Mouse (Mus musculus) adipocyte (in vitro differentiated cells): ENCODE data around the gene Trarg1.

ENCODE experiments used
- DNase-seq: peaks from one replicate; pipeline ENCODE4 v3.0.0-alpha.2; 2016; ENCODE audit warnings: low spot score

The Trarg1 gene

GRCm38 (mm10) chr11:76679508-76679907 is at the start of gene Trarg1:
Gene Trarg1, plus strand, starts transcription at chr11:76679808.
- DNase-seq, result peak; percentile 29

- DNase-seq, result no peak
These were observed 49.6 kb upstream of the Trarg1 start for GRCm38 (mm10) chr11:76630023-76630422.

DNA sequence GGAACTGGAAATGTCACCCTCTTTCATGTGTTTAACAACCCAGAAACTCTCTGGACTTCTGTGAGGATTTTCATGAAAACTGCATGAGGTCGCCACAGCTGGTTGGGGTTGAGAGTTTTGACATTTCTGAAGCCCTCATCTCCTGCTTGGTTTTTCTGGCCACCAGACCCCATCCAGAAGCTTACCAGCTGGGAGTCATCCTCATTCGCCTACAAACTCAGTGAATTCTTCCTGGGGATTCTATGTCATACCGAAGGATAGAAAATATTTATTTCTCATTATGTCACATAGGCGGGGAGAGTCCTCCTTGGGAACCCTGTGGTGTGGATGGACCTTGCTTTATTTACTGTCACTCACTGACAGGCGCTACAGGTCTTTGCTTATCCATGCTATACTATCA is 49.1 kb upstream of the Trarg1 start:
- no peak for DNase-seq

- DNase-seq, result no peak
These were observed 40.2 kb upstream of the Trarg1 start for GRCm38 (mm10) chr11:76639269-76639985.

GRCm38 (mm10) chr11:76640231-76640630 is 39.4 kb upstream of the Trarg1 start:
- DNase-seq, result no peak

DNA sequence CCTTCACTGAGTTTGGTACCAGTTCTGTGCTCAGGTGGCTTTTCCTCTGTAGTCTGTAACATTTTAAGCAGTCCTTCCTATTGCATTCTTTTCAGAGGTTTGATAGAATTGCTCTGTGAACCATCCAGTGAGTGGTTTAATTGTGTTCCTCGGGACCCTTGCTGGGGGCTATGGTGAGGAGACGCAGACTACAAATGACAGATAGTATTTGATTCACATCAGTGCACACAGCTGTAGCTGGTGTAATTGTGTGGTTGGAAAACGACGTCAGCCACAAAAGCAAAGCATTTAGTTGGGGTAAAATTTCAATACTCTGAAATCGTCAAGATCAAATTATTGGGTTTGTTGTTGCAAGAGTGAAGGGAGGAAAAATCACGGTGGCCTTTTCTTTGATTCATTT is 35.4 kb upstream of the Trarg1 start:
- DNase-seq, result no peak

DNA sequence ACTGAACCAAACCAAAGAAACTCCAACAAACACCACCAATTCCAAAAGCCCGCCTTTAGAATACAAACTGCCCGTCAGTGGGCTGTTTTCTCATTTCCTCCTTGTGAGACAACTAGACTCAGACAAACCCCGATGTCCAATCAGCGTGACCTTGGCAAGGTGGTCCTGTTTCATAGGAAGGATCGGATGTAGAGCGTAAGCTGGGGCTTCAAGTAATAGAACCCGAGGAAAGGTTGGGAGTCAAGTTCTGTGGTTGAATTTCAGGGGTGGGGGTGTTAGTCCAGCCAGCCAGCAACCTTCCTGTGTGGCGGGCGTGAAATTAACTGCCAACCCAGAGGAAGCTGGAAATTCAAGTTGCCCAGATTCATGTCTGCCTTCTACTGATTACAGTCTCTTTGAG is 34.6 kb upstream of the Trarg1 start:
- DNase-seq, result no peak

GRCm38 (mm10) chr11:76645955-76646354 is 33.7 kb upstream of the Trarg1 start:
- DNase-seq, result peak; percentile 88

- DNase-seq, result no peak
These were observed 32.5 kb upstream of the Trarg1 start for GRCm38 (mm10) chr11:76647062-76647461.

DNA sequence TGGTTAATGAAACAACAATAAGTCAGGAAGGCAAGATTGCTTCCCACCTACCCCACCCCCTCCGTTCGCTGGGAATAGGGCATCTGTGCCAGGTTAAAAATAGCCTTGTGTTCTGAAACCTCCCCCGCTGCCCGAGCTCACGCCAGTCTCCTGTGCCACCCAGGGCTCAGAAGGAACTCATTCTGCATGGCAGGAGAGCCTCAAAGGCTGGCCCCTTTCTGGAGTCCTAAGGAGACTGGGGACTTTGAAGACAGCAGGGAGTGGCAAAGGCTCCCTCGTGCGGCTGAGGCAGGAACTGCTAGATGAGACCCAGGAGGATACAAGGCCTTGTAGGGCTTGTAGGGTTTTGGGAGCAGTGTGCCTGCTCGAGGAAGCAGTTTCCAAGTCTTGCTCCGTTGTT is 32.1 kb upstream of the Trarg1 start:
- DNase-seq, result peak; percentile 83

DNA sequence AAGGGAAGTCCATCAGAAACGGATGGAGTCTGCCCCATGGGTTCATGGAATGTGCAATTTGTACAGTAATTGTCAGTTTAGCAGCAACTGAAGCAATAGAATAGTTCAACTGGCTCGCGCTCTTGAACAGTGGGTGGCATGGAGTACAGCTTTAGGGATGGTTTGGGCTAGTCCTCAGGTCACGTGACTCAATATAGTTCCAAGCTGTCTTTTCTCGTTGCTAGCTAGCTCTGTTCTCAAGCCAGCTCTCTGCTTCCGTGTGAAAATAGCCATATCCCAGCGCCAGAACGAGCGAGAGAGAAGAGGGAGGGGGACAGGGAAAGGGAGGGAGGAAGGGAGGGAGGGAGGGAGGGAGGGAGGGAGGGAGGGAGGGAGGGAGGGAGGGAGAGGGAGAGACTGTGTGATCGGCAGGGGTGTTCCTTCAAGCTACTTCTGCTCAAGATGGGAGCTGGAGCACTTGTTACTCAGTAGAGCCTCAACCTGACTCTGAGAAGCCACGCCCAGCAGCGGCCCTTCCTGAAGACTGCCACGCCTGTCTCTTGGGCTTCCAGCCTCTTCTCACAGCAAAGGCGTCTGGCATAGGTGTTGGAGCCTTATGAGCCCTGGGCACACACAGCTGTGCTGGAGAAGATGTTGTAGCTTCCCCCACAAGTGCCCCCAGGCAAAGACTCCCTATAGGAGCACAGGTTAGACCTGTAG is 28.6 kb upstream of the Trarg1 start:
- no peak for DNase-seq

- peak; percentile 16 for DNase-seq
These were observed 26.7 kb upstream of the Trarg1 start for GRCm38 (mm10) chr11:76652838-76653334.

DNA sequence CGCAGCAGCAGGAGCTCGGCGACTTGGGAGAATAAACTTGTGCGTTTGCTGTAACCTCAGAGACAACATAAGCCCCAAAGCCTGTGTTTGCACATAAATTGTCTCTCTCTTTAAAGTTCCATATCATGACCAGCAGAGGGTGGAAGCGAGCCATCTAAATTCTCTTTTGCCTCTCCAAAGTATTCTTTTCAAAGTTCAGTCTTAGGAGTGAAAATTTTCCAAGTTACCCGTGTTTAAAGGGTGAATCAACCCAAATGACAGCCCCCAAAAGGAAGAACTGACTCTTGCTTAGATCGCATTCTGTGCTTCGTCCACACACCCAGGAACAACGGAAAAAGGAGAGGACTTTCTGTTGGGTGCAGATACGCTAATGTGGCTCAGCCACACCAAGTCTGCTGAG is 24.5 kb upstream of the Trarg1 start:
- peak; percentile 78 for DNase-seq

DNA sequence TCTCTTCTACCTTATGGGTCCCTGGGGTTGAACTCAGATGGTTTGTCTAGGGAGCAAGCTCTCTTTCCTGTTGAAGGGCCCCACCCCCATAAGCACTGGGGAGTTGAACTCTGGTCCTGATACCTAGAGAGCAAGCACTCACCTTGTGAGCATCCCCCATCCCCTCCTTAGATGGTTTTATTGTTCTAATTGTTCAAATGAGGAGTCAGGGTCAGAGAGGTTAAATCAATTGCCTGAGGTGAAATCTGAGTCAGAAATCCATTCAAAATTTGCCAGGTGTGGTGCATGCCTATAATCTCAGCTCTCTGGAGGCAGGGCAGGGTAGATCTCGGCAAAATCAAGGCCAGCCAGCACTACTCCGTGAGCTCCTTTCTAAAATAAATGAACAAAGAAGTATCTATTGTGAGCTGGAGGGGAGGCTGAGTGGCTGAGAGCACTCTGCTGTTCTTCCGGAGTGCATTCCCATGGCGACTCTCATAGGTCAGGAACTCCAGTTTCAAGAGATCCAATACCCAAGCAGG is 22.1 kb upstream of the Trarg1 start:
- no peak for DNase-seq

DNA sequence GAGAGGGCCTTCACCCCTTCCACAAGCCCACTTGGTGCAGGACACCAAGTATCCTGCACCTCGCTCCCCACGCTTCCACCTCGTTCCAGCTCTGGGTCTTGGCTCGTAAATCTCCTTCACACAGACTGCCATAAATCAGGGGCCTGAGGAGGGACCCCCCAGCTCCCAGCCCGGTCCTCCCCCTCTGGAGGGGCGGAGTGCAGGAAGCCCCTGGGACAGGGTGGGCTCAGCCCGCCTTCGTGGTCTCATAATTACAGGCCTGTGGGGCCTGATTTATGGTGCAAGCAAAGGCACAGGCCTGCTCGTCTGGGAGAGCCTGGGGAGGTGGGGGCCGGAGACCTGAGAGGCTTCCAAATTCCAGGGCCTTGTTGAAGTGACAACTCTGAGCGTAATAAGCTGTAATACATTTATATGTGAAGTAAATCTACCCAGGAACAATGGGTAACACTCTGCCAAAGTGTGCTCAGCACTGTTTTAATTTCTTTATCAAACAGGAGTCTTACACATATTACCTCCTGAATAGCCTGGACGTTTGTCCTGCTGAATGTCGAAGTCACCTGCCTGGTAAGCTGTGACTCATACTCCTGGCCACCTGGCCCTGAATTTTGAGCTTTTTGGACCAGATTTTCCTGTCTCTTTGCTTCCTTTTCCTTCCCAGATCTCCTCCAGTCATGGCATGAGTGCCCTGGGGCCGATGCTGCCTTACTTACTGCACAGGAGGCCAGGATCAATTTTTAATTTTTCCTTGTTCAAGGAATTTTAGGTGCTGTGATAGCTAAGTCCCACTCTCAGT is 20.3 kb upstream of the Trarg1 start:
- DNase-seq, result no peak

DNA sequence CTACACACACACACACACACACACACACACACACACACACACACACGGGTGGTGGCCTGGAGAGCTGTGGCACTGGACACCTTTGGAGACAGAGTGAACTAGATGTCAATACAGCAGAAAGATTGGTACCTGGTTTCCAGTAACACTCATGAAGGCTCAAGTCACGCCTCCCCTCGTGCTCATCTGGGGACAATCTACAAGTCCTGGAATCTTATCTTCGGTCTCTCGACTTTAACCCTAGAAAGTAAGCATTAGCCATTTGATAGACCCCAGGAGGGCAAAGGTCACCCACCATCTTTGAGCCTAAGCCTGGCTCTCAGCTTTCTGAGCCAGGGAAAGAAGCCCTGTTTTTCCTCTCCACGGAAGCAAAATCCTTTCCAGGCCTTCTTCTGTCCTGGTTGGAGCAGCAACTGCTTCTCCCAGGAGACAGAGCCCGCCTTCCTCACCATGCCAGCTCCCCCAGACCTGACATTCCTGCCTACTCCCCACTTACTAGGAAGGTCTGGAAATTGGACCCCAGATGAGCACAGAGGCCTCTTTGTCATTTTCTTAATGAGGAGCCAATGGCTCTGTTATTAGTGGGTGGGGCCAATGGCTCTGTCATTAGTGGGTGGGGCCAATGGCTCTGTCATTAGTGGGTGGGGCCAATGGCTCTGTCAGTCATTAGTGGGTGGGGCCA is 17.7 kb upstream of the Trarg1 start:
- no peak for DNase-seq

DNA sequence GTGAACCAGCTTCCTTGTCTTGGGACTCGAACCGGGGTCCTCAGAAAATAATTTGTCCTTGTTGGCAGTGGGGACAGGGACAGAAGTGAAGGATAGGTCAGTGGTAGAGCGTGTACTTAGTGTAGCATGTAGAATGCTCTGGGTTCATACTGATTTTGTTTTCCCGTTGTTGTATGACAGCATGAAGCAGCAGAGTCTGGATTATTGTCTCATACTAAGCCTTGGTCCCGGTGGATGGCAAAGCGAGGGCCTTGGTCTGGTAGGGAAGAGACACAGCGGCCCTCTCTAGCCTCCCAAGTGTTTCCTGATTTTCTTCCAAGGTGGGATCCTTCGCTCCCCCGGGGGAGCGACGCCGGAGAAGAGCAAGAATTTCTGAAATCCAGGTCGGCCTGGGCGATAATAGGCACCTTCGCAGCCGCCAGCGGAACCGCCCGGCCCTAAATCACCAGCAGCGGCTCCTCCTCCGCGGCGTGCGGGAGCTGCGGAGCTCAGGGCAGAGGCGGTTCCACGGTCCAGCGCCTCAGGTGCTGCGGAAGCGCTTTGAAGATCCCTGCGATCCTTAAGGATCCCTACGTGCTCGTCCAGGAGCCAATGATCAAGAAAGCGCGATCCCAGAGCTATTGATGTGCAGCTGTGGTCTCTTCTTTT is 13.5 kb upstream of the Trarg1 start:
- no peak for DNase-seq

DNA sequence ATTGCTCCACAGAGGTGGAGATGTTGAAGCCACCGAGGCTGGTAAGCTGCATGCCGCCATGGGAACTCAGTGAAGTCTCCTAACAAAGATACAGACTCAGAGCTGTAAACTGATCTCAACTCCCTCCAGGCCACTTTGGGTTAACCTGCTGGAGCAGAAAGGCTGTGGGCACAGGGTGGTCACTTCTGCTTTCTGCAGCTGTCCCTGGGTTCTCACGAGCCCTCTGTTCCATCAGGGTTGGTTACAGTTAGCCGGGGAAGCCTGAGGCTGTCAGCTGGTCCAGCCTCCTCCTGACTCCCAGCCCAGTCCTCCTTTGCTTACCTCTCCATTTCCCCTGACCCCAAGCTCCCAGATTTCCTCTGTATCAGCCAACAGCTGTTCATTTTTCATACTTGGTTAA is 11.8 kb upstream of the Trarg1 start:
- no peak for DNase-seq

GRCm38 (mm10) chr11:76671871-76672475 is 7.6 kb upstream of the Trarg1 start, which contains the start of gene Bhlha9:
Gene Bhlha9, plus strand, starts transcription at chr11:76672470.
- DNase-seq, result no peak

DNA sequence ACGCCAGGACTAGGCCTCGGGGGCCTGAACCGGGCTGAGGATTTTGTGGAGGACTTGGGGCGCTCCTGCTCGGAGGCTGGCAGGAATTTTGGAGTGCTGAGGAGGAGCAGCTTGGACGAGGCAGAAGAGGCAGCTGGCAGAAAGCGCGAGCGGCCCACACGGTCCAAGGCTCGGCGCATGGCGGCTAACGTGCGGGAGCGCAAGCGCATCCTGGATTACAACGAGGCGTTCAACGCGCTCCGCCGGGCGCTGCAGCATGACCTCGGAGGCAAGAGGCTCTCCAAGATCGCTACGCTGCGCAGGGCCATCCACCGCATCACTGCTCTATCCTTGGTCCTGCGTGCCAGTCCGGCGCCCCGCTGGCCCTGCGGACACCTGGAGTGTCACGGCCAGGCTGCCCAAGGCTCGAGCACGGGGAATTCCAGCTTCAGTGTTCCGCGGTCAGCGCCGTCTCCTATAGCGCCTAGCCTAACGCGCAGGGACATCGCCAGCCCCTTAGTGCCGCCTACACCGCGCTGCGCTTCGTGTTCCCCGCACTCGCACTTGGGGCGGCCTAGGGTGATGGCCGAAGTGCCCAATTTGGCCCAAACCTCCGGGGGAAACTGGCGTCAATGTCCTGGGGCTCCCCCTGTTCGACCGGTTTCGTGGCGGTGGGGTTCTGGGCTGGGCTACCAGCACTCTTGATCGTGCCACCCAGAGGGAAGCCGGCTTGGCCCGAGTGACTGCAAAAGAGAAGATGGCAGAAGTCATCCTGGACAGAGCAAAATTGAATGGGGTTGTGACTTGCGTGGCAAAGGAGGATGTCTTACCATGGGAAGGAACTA is 6.8 kb upstream of the Trarg1 start:
- no peak for DNase-seq
